Mouse (Mus musculus) liver, embryonic 11.5 days (tissue): Measurements from ENCODE around the gene Slc20a1. TPM values are rescaled to one million over a fixed set of nuclear protein-coding genes. Genes with fewer than 3 reads are reported as not detected.

Experiments
- ATAC-seq: fragments of 200-750 bp; cut with Nextera tagmentation; replicated peaks from 2 replicates; pipeline ENCODE4 v1.8.0; 2017; ENCODE audit warnings: moderate number of reproducible peaks, mild to moderate bottlenecking, moderate TSS enrichment, moderate library complexity; ENCODE audit not compliant: low FRiP score
- DNase-seq: peaks from one replicate; pipeline ENCODE4 v3.0.0-alpha.2; 2017; ENCODE audit warnings: low spot score
- H3K27ac ChIP-seq: fragments of 300-500 bp; sonication (generic); 2 replicates; pipeline ENCODE4 v1.5.1; 2014; ENCODE audit warnings: mild to moderate bottlenecking, low read depth, low read length, control low read depth
- H3K27me3 ChIP-seq: fragments of 300-500 bp; sonication (generic); replicated peaks from 2 replicates; pipeline ENCODE4 v1.6.1; 2014; ENCODE audit warnings: low read length, mixed read lengths; ENCODE audit not compliant: control insufficient read depth, insufficient read depth
- H3K36me3 ChIP-seq: fragments of 300-500 bp; sonication (generic); 2 replicates; pipeline ENCODE4 v1.6.1; 2014; ENCODE audit warnings: mild to moderate bottlenecking, low read length, moderate library complexity, mixed read lengths; ENCODE audit not compliant: control insufficient read depth, insufficient read depth
- H3K4me1 ChIP-seq: fragments of 300-500 bp; sonication (generic); replicated peaks from 2 replicates; pipeline ENCODE4 v1.6.1; 2014; ENCODE audit warnings: low read length, mixed read lengths; ENCODE audit not compliant: control insufficient read depth, insufficient read depth
- H3K4me2 ChIP-seq: fragments of 300-500 bp; sonication (generic); 2 replicates; pipeline ENCODE4 v1.6.1; 2014; ENCODE audit warnings: mild to moderate bottlenecking, control low read depth, moderate library complexity
- H3K4me3 ChIP-seq: fragments of 300-500 bp; sonication (generic); 2 replicates; pipeline ENCODE4 v1.5.1; 2014; ENCODE audit warnings: low read depth, low read length, control low read depth
- H3K9ac ChIP-seq: fragments of 300-500 bp; sonication (generic); 2 replicates; pipeline ENCODE4 v1.6.1; 2014; ENCODE audit warnings: low read depth, low read length, control low read depth
- H3K9me3 ChIP-seq: fragments of 300-500 bp; sonication (generic); 2 replicates; pipeline ENCODE4 v1.6.1; 2016; ENCODE audit warnings: low read length, inconsistent platforms, mixed read lengths; ENCODE audit not compliant: control insufficient read depth
- WGBS: fragments of 180-500 bp; shearing (Covaris S2); extraction: QIAGEN DNeasy Blood & Tissue Kit; methylation state at CpG from one replicate; pipeline ENCODE4 v1.1.7; 2014; 5-methylcytosine and 5-hydroxymethylcytosine counted together
- polyA plus RNA-seq: library from polyadenylated mRNA; unstranded; fragments of >200 nt; fragmentation: Nextera tagmentation; extraction: Ambion mirVana; gene quantifications from 2 replicates; pipeline ENCODE4 v1.2.1, GENCODE M21; 2014

Gene Slc20a1
- polyA plus RNA-seq, 1 experiment from 2014 or later: 71.8 TPM

DNA sequence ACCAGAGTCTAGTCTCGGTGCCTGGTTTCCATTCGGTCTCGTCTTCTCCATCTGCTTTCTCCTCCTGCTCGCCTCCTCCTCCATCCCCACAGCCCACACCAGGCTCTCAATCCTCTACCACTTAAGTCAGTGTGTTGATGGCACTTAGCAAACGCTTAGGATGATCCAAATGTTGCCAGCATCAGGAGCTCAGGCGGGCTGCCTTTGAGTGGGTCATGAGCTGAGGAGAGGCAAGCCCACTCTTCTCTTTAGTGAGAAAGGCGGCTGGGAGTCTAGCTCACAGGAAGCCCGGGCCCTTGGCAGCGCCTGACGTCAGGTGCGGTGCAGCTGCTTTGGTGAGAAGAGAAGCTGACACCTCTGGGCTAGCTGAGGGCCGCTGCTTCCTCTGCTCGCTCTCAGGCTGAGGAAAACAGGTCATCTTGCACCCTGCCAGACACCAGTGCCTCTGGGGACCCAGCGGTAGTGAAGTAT lies 15.0 kb upstream of the Slc20a1 start:
- no peak overlapping the region for H3K4me2 ChIP-seq
- ATAC-seq: no peak

DNA sequence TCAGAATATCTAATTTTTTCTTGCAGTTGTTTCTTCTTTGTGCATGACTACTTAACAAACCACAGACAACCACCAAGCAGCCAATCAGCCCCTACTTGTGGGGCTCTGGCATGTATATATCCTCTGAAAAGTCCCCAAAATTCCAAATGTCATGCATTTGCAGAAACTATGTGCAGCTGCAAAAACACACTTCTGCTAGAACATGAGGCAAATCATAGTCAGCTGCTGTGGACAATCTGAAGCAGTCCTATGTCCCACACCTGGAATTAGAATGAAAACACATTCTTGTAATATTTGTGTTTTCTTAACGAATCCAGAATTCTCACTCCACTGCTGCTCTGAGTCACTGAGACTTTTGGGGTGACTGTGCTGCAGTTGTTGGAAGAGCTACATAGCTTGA lies 13.7 kb upstream of the Slc20a1 start:
- Histone ChIP-seq H3K4me2 (no peak overlapping the region), H3K36me3 (no peaks in the 10 kb centered on the region)
- 92% methylated on average over 1 of the region's 1 CpGs for WGBS

More for the DNA sequence above, 15.0 kb upstream of the Slc20a1 start:
- Histone ChIP-seq H3K4me1 (peaks cover 3% of the 10 kb centered on the region), H3K27me3 (no peaks in the 10 kb centered on the region), H3K27ac (no peak overlapping the region; the same call in 1 of the 2 replicates), H3K4me3 (no peak overlapping the region), H3K36me3 (no peaks in the 10 kb centered on the region), H3K9ac (no peak overlapping the region), H3K9me3 (no peaks in the 10 kb centered on the region)
- DNase-seq: no peak
- 52% methylated on average over 14 of the region's 14 CpGs for WGBS

DNA sequence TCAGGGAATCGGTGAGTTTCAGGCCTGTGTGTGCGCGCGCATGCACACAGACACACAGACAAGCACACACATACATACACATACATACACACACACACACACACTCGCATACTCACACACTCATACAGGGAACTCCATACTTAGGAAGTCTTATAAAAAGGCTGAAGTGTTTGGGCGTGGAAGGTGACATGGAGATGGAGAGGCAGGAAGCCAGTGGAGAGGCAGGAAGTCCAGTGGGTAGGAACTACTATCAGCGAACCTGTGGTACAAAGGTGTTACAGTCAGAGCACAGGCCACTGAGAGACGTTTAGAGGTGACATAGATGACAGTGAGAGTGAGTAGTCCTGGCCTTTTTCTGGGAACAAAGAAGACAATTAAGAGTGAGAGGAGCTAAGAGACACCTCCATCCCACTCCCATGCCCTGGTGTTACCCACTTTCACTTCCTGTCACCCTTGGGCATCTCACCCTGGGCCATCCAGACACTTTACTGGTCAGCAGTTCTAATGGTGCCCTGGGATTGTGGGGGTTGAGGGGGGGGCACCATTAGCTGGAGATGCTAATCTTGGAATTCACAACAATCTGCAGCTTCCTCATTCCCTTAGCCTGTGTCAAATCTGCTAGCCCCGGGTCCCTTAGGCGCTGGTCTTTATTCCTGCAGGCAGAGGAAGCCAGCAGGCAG lies 12.8 kb upstream of the Slc20a1 start:
- H3K9ac ChIP-seq: no peak overlapping the region
- no peaks in the 10 kb centered on the region for H3K27me3 ChIP-seq
- 70% methylated on average over 10 of the region's 10 CpGs for WGBS
- H3K4me1 ChIP-seq: peaks cover 3% of the 10 kb centered on the region
- DNase-seq: no peak
- H3K4me2 ChIP-seq: no peak overlapping the region
- no peak for ATAC-seq
- no peaks in the 10 kb centered on the region for H3K9me3 ChIP-seq
- no peak overlapping the region for H3K27ac ChIP-seq
- H3K4me3 ChIP-seq: no peak overlapping the region
- H3K36me3 ChIP-seq: no peaks in the 10 kb centered on the region

More for the DNA sequence above, 13.7 kb upstream of the Slc20a1 start:
- Histone ChIP-seq H3K9me3 (no peaks in the 10 kb centered on the region), H3K4me3 (no peak overlapping the region), H3K9ac (no peak overlapping the region), H3K27ac (no peak overlapping the region), H3K4me1 (peaks cover 3% of the 10 kb centered on the region), H3K27me3 (no peaks in the 10 kb centered on the region)
- no peak for DNase-seq
- ATAC-seq: no peak

DNA sequence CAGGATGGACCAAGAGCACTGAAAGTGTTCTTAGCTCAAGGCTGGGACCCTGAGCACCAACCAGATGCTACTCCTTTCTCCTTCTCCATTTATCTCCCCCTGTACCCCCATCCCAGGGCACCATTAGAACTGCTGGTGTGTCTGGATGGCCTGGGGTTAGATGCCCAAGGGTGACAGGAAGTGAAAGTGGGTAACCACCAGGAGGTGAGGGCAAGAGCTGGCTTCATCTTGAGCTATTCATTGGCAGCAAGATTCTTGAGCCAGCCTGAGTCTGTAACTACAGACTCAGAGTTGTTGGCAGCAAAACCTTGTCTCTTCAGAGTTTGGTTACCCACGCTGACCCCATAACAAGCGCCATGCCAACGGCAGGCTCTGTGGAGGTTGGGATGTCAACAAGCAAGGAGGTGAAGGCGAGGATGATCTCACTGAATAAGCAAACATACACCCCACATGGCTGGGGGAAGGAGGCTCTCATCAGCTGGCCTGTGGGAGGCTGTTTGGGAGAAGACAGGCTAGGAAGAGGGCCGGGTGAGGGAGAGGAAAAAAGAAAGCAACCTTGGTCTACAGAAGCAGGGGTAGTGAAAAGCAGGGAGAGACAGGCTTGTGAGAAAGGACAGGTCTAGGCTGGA lies 12.2 kb upstream of the Slc20a1 start:
- H3K27ac ChIP-seq: no peak overlapping the region
- H3K4me2 ChIP-seq: no peak overlapping the region
- H3K27me3 ChIP-seq: no peaks in the 10 kb centered on the region
- no peaks in the 10 kb centered on the region for H3K36me3 ChIP-seq
- 70% methylated on average over 5 of the region's 5 CpGs for WGBS
- ATAC-seq (no peak), DNase-seq (no peak)
- no peaks in the 10 kb centered on the region for H3K9me3 ChIP-seq
- H3K9ac ChIP-seq: no peak overlapping the region
- H3K4me3 ChIP-seq: no peak overlapping the region
- peaks cover 3% of the 10 kb centered on the region for H3K4me1 ChIP-seq

DNA sequence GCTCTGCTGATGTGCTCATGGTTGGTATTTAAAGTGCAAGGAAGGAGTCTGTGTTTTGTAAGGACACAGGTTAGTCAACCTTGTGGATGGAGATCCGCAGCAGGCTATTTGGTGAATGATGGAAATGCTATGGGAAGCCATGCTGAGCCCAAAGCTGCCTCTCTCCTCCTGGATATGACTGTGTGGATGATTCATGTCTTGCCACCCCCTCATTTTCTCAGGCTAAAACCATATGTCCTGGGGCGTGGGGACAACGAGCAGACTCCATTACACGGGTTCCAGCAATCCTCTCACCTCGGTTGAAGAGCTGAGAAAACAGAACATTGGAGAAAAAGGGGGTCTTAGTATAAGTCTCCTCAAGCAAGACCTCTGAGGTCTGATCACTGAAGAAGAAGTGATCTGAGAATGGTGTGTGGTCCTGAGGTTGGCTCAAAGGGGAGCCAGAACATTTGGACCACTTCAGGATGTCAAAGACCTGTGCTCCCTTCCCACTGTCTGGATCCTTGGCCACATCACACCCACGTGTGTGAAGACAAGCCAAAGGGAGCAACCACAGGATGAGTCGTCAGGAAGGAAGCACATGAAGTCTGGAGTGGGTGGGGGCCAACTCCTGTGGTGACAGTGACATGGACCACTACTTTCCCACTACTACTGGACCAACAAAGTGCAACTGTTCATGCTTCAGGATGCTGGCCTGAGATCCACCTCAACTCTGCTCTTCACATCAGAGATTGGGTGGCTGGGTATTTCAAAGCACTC lies 6.0 kb upstream of the Slc20a1 start:
- no peak for ATAC-seq
- Histone ChIP-seq H3K27ac (no peak overlapping the region), H3K4me3 (no peak overlapping the region), H3K4me1 (peaks cover 13% of the 10 kb centered on the region), H3K36me3 (no peaks in the 10 kb centered on the region), H3K9ac (no peak overlapping the region), H3K27me3 (no peaks in the 10 kb centered on the region), H3K4me2 (no peak overlapping the region), H3K9me3 (no peaks in the 10 kb centered on the region)
- WGBS: 75% methylated on average over 7 of the region's 7 CpGs
- DNase-seq: no peak

DNA sequence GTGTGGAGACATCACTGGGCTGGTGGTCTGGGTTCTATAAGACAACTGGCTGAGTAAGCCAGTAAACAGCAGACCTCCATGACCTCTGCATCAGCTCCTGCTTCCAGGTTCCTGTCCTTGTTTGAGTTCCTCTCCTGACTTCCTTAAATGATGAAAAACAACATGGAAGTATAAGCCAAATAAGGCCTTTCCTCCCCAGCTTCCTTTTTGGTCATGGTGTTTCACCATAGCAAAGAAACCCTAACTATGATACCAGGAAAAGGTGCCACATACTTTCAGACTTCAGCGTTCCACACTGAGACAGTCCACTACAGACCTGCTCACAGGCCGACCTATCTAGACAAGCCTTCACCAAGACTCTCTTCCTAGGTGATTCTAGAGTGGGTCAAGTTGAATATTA lies 2.2 kb upstream of the Slc20a1 start:
- H3K27ac ChIP-seq: no peak overlapping the region
- no peaks in the 10 kb centered on the region for H3K27me3 ChIP-seq
- no peak overlapping the region for H3K4me3 ChIP-seq
- no peaks in the 10 kb centered on the region for H3K9me3 ChIP-seq
- H3K9ac ChIP-seq: no peak overlapping the region
- H3K4me2 ChIP-seq: no peak overlapping the region
- DNase-seq (no peak), ATAC-seq (no peak)
- H3K36me3 ChIP-seq: peaks cover 13% of the 10 kb centered on the region; the same call in 1 of the 2 replicates
- WGBS: 92% methylated on average over 2 of the region's 2 CpGs
- H3K4me1 ChIP-seq: peaks cover 30% of the 10 kb centered on the region

DNA sequence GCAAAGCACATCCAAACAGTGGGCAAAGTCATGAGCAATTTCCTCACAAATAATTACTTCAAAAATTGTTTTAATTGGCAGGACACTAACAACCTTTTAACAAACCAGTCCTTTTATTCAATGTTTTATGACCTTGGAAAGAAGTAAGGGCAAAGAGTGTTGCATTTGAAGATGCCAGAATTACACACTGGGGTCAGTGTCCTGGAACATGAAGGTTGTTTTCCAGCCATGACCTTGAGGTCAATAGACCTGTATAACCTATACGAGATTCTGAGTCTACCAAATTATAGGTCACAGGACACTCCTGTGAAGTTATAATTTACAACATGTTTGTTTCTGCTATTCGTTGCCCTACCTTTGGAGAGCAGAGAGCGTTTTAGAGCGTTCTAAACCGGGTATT lies 1.4 kb upstream of the Slc20a1 start:
- H3K36me3 ChIP-seq: peaks cover 15% of the 10 kb centered on the region; the same call in 1 of the 2 replicates
- peak overlapping the region; percentile 90 for H3K4me2 ChIP-seq
- no peaks in the 10 kb centered on the region for H3K27me3 ChIP-seq
- DNase-seq (no peak), ATAC-seq (no peak)
- peak overlapping the region; percentile 100 for H3K9ac ChIP-seq
- peaks cover 30% of the 10 kb centered on the region for H3K4me1 ChIP-seq
- H3K9me3 ChIP-seq: no peaks in the 10 kb centered on the region
- 69% methylated on average over 5 of the region's 5 CpGs for WGBS
- H3K4me3 ChIP-seq: peak overlapping the region; percentile 95
- H3K27ac ChIP-seq: no peak overlapping the region

DNA sequence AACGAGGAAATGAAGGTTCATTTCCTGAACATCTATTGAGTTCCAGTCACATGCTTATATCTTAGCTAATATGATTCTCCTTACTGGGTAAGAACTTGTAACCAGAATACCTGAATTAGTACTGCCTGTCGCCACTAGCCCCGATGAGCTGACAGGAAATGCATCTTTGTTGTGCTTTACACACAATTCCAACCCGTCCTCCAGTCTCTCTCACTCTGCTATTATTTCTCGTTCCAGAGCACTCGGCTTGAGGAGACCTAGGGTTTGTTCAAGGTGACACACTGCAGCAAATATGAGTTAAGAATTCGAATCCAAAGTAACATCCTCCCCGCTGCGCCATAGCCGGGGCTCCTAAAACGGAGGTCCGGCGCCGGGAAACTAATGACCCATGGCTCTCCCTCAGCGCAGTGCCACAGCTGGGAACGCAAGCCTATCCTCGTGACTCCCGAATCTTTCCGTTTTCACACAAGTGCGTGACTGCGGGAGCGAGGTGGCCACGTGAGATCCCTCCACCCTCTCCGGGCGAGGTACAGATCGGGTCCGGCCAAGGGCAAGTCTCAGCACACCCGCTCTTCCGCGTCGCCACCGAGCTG lies 625 bp upstream of the Slc20a1 start:
- Histone ChIP-seq H3K4me2 (peak overlapping the region; percentile 90), H3K36me3 (peaks cover 15% of the 10 kb centered on the region; the same call in 1 of the 2 replicates), H3K9ac (peak overlapping the region; percentile 100), H3K4me3 (peak overlapping the region; percentile 95), H3K27me3 (no peaks in the 10 kb centered on the region), H3K9me3 (no peaks in the 10 kb centered on the region), H3K4me1 (peaks cover 30% of the 10 kb centered on the region), H3K27ac (peak overlapping the region; percentile 40; the same call in 1 of the 2 replicates)
- under 1% methylated on average over 32 of the region's 32 CpGs for WGBS
- DNase-seq (peak; percentile 43), ATAC-seq (no peak)
